Mouse (Mus musculus) fat pad, adult 2 months (tissue): ENCODE data around the gene Dhrs13.

Source experiments
- DNase-seq: peaks from one replicate; pipeline ENCODE4 v3.0.0-alpha.2; 2011; ENCODE audit warnings: low read depth, low spot score; ENCODE audit errors: extremely low read depth

Gene Dhrs13

GRCm38 (mm10) chr11:78031947-78032808 is at the start of gene Dhrs13:
TSS of gene Dhrs13 (plus strand) at chr11:78032280.
- DNase-seq: no peak

GRCm38 (mm10) chr11:77982441-77982905 is 49.6 kb upstream of the Dhrs13 start, which contains the start of gene Phf12:
TSS of gene Phf12 (plus strand) at chr11:77982754.
- DNase-seq: peak; percentile 75

- DNase-seq: no peak
These were observed 48.7 kb upstream of the Dhrs13 start for GRCm38 (mm10) chr11:77983191-77983936.

GRCm38 (mm10) chr11:77983937-77984835 is 47.9 kb upstream of the Dhrs13 start:
- no peak for DNase-seq

GRCm38 (mm10) chr11:77984836-77985231 is 47.2 kb upstream of the Dhrs13 start:
- no peak for DNase-seq

- no peak for DNase-seq
These were observed 46.5 kb upstream of the Dhrs13 start for GRCm38 (mm10) chr11:77985541-77986065.

- no peak for DNase-seq
These were observed 42.9 kb upstream of the Dhrs13 start for GRCm38 (mm10) chr11:77989071-77989690.

- DNase-seq: no peak
These were observed 36.5 kb upstream of the Dhrs13 start for GRCm38 (mm10) chr11:77995556-77995955.

GRCm38 (mm10) chr11:78006446-78006845 is 25.6 kb upstream of the Dhrs13 start:
- DNase-seq: no peak

- no peak for DNase-seq
These were observed 12.4 kb upstream of the Dhrs13 start for GRCm38 (mm10) chr11:78019676-78020075.

GRCm38 (mm10) chr11:78023607-78024006 is 8.5 kb upstream of the Dhrs13 start:
- DNase-seq: no peak

GRCm38 (mm10) chr11:78029240-78029639 is 2.8 kb upstream of the Dhrs13 start:
- DNase-seq: no peak

GRCm38 (mm10) chr11:78030600-78030999 is 1.5 kb upstream of the Dhrs13 start:
- DNase-seq: no peak

- no peak for DNase-seq
These were observed 691 bp upstream of the Dhrs13 start for GRCm38 (mm10) chr11:78031389-78031788.

- no peak for DNase-seq
These were observed 722 bp downstream of the Dhrs13 start for GRCm38 (mm10) chr11:78032809-78033195.

- DNase-seq: no peak
These were observed 2.0 kb downstream of the Dhrs13 start for GRCm38 (mm10) chr11:78033931-78034617.

- no peak for DNase-seq
These were observed 4.7 kb downstream of the Dhrs13 start for GRCm38 (mm10) chr11:78036791-78037190.

- no peak for DNase-seq
These were observed 6.0 kb downstream of the Dhrs13 start, which contains the start of gene Flot2 for GRCm38 (mm10) chr11:78037831-78038752. TSS of gene Flot2 (plus strand) at chr11:78037931.
